ENCODE assay signal across 9 mouse cellular contexts in the genomic region with DNA sequence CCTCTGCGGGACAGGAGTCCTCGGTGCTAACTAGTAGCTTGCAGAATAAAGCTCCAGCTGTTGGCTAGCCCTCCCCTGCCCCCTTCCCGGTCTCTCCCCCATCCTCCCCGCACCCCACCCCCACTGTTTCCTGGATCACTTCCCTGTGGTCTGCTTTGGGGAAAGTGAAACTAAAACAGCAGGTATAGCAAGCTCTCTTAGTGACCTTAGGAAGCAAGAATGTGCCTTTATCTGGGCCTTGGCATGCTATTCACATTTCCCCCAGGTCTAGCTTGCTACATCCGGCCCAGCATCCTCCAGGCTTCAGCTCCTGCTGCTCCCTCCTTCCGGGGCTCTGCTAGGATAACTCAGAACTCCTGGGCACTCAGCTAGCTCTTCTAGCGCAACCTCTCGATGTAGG. TPM values are rescaled to one million over a fixed set of nuclear protein-coding genes. Genes with fewer than 3 reads are reported as not detected.
DNase-seq lines count a peak whose midpoint lies in the region; ATAC-seq and TF ChIP-seq lines count a peak whose summit lies in the region.
"Had no signal": no experiment of that assay in that cellular context is flagged by ENCODE, and none has a peak within 500 bp of the region (broad histone marks: within the 10 kb centered on the region; RNA-seq: fewer than 3 reads in every experiment).

No protein-coding gene starts in this region.

- no peaks in the 10 kb centered on the region for H3K9me3 ChIP-seq in kidney, embryonic 14.5 days (ENCODE audit: control insufficient read depth, low read length)
- H3K9me3 ChIP-seq in embryonic facial prominence, embryonic 12.5 days = no peaks in the 10 kb centered on the region
- no peaks in the 10 kb centered on the region for H3K9me3 ChIP-seq in intestine, postnatal 0 days (ENCODE audit: control insufficient read depth)

- H3K9ac ChIP-seq in kidney, embryonic 14.5 days (ENCODE audit: low read depth, low read length) = no peak overlapping the region
- H3K9ac ChIP-seq in embryonic facial prominence, embryonic 12.5 days = no peak overlapping the region
- H3K9ac ChIP-seq in intestine, postnatal 0 days (ENCODE audit: low read depth, low read length) = no peak overlapping the region

- H3K4me2 ChIP-seq in kidney, embryonic 14.5 days (replicated peaks; ENCODE audit: low read depth, low read length) = no peak overlapping the region
- H3K4me2 ChIP-seq in embryonic facial prominence, embryonic 12.5 days (replicated peaks) = peak overlapping the region; percentile 13; the same call in 1 of the 2 replicates
- peak overlapping the region; percentile 53 for H3K4me2 ChIP-seq in intestine, postnatal 0 days (replicated peaks; ENCODE audit: low read depth)

- H3K4me3 ChIP-seq in kidney, embryonic 14.5 days (ENCODE audit: low read length) = no peak overlapping the region
- H3K4me3 ChIP-seq in embryonic facial prominence, embryonic 12.5 days = no peak overlapping the region
- 0 out of 2 replicates have a peak overlapping the region, but pooled peaks have one; percentile 1 for H3K4me3 ChIP-seq in intestine, postnatal 0 days (ENCODE audit: low read depth, low read length)
- H3K4me3 ChIP-seq in left cerebral cortex, adult 2 months = no peak overlapping the region
- H3K4me3 ChIP-seq: erythroblast, embryonic 14.5 days had no signal

- ATAC-seq in kidney, embryonic 14.5 days (ENCODE audit: low FRiP score, low TSS enrichment) = 0 out of 2 replicates have a peak, but pooled peaks have one; percentile 20
- no peak; the same call in 1 of the 2 replicates for ATAC-seq in embryonic facial prominence, embryonic 12.5 days (ENCODE audit: insufficient number of reproducible peaks, insufficient read depth, low FRiP score, low TSS enrichment)
- ATAC-seq in intestine, postnatal 0 days = peak; percentile 47; the same call in 1 of the 2 replicates

- H3K27me3 ChIP-seq in kidney, embryonic 14.5 days (ENCODE audit: control insufficient read depth, insufficient read depth, low read length) = peaks cover 23% of the 10 kb centered on the region; the same call in 1 of the 2 replicates
- peaks cover 10% of the 10 kb centered on the region for H3K27me3 ChIP-seq in embryonic facial prominence, embryonic 12.5 days
- H3K27me3 ChIP-seq in intestine, postnatal 0 days (replicated peaks; ENCODE audit: control insufficient read depth, insufficient read depth, low read length) = no peaks in the 10 kb centered on the region

- TF ChIP-seq CTCF in intestine, postnatal 0 days (IDR thresholded peaks at IDR 0.05; ENCODE audit: low read depth) = no peak
- TF ChIP-seq CTCF in left cerebral cortex, adult 2 months (IDR thresholded peaks at IDR 0.05) = no peak

- no peak overlapping the region for H3K27ac ChIP-seq in kidney, embryonic 14.5 days (ENCODE audit: low read depth, low read length)
- H3K27ac ChIP-seq in embryonic facial prominence, embryonic 12.5 days = no peak overlapping the region
- H3K27ac ChIP-seq in intestine, postnatal 0 days (ENCODE audit: low read depth, low read length) = no peak overlapping the region
- no peak overlapping the region for H3K27ac ChIP-seq in left cerebral cortex, adult 2 months

- DNase-seq in kidney, adult 11 months = no peak
- DNase-seq in lung, postnatal 36 days = peak; percentile 12
- DNase-seq in left cerebral cortex, adult 2 months (ENCODE audit: extremely low spot score in 1 of 2, low spot score in 2 of 2) = no peak
- DNase-seq in layer of hippocampus, adult 11-12 months (ENCODE audit: low spot score) = no peak
- DNase-seq in cerebellum, adult 11 months = no peak

- intact Hi-C loops in left cerebral cortex, adult 2 months (cut with DNase I) = loop anchor here (5.0 kb wide), 1 partner anchor 244 kb away; no protein-coding TSS in a partner anchor

- no peaks in the 10 kb centered on the region for H3K36me3 ChIP-seq in kidney, embryonic 14.5 days (ENCODE audit: control insufficient read depth, insufficient read depth, low read length)
- H3K36me3 ChIP-seq in embryonic facial prominence, embryonic 12.5 days = no peaks in the 10 kb centered on the region
- H3K36me3 ChIP-seq in intestine, postnatal 0 days (ENCODE audit: control insufficient read depth, insufficient read depth) = no peaks in the 10 kb centered on the region

- peaks cover 6% of the 10 kb centered on the region for H3K4me1 ChIP-seq in kidney, embryonic 14.5 days (ENCODE audit: control insufficient read depth, insufficient read depth, low read length)
- H3K4me1 ChIP-seq in embryonic facial prominence, embryonic 12.5 days = peaks cover 18% of the 10 kb centered on the region
- H3K4me1 ChIP-seq in intestine, postnatal 0 days (replicated peaks; ENCODE audit: control insufficient read depth, insufficient read depth, low read length) = 0 out of 2 replicates have a peak, but pooled peaks cover 3% of the 10 kb centered on the region

- 18% methylated on average over 8 of the region's 8 CpGs for WGBS in kidney, embryonic 14.5 days
- 11% methylated on average over 8 of the region's 8 CpGs for WGBS in embryonic facial prominence, embryonic 12.5 days
- WGBS in intestine, postnatal 0 days = 11% methylated on average over 8 of the region's 8 CpGs

RNA-seq across cellular contexts. Expression of a gene that starts 10.0 kb away (rescaled TPM):
- 1.6 and 1.7 TPM in 2 replicates for polyA plus RNA-seq in kidney, embryonic 14.5 days (2014; fragmentation: Nextera tagmentation; extraction: Ambion mirVana)
- polyA plus RNA-seq in embryonic facial prominence, embryonic 12.5 days (2016; fragmentation: Nextera tagmentation; extraction: Ambion mirVana) = 2.9 and 3.6 TPM in 2 replicates
- polyA plus RNA-seq in intestine, postnatal 0 days (2015; fragmentation: Nextera tagmentation; extraction: Ambion mirVana) = 0.08 TPM in 1 of 2 replicates, not detected in the other
- total RNA-seq in left cerebral cortex, adult 2 months (2021) = 10 to 100 TPM; 16.9 to 18.8 TPM

RNA-seq across cellular contexts. Expression of a gene that starts 36.0 kb away (rescaled TPM):
- not detected in 2 replicates for polyA plus RNA-seq in kidney, embryonic 14.5 days (2014; fragmentation: Nextera tagmentation; extraction: Ambion mirVana)
- polyA plus RNA-seq in embryonic facial prominence, embryonic 12.5 days (2016; fragmentation: Nextera tagmentation; extraction: Ambion mirVana) = 0.36 TPM in 1 of 2 replicates, not detected in the other
- polyA plus RNA-seq in intestine, postnatal 0 days (2015; fragmentation: Nextera tagmentation; extraction: Ambion mirVana) = not detected in 2 replicates
- under 1 TPM in 1 of 2 experiments, not detected in 1; 0.70 TPM for total RNA-seq in left cerebral cortex, adult 2 months (2021)
- polyA plus RNA-seq: erythroblast, embryonic 14.5 days had no signal

RNA-seq across cellular contexts. Expression of a gene that starts 46.8 kb away (rescaled TPM):
- 67.9 and 93.7 TPM in 2 replicates for polyA plus RNA-seq in kidney, embryonic 14.5 days (2014; fragmentation: Nextera tagmentation; extraction: Ambion mirVana)
- 81.1 and 86.4 TPM in 2 replicates for polyA plus RNA-seq in embryonic facial prominence, embryonic 12.5 days (2016; fragmentation: Nextera tagmentation; extraction: Ambion mirVana)
- polyA plus RNA-seq in intestine, postnatal 0 days (2015; fragmentation: Nextera tagmentation; extraction: Ambion mirVana) = 29.6 and 32.3 TPM in 2 replicates
- total RNA-seq in left cerebral cortex, adult 2 months (2021) = 10 to 100 TPM; 13.3 to 15.7 TPM

RNA-seq across cellular contexts. Expression of a gene that starts 53.9 kb away (rescaled TPM):
- 9.5 and 9.7 TPM in 2 replicates for polyA plus RNA-seq in kidney, embryonic 14.5 days (2014; fragmentation: Nextera tagmentation; extraction: Ambion mirVana)
- 12.5 and 14.3 TPM in 2 replicates for polyA plus RNA-seq in embryonic facial prominence, embryonic 12.5 days (2016; fragmentation: Nextera tagmentation; extraction: Ambion mirVana)
- 3.8 TPM in 2 replicates for polyA plus RNA-seq in intestine, postnatal 0 days (2015; fragmentation: Nextera tagmentation; extraction: Ambion mirVana)
- total RNA-seq in left cerebral cortex, adult 2 months (2021) = 1 to 10 TPM; 1.4 to 2.2 TPM
